Mouse (Mus musculus) thymus, postnatal 0 days (tissue): ENCODE data around the gene Folr2. TPM values are rescaled to one million over a fixed set of nuclear protein-coding genes. Genes with fewer than 3 reads are reported as not detected.

Source experiments
- DNase-seq: peaks from one replicate; pipeline ENCODE4 v3.0.0-alpha.2; 2015; ENCODE audit warnings: low spot score
- microRNA-seq: library from miRNA; unstranded; fragments of <30 nt; microRNA quantifications from one replicate; pipeline ENCODE4, GENCODE M21; 2016; ENCODE audit warnings: borderline number of aligned reads
- polyA plus RNA-seq: library from polyadenylated mRNA; unstranded; fragments of >200 nt; fragmentation: Nextera tagmentation; extraction: Ambion mirVana; gene quantifications from 2 replicates; pipeline ENCODE4 v1.2.1, GENCODE M21; 2015

The Folr2 gene
- polyA plus RNA-seq, 1 experiment from 2014 or later: 3.8 TPM

DNA sequence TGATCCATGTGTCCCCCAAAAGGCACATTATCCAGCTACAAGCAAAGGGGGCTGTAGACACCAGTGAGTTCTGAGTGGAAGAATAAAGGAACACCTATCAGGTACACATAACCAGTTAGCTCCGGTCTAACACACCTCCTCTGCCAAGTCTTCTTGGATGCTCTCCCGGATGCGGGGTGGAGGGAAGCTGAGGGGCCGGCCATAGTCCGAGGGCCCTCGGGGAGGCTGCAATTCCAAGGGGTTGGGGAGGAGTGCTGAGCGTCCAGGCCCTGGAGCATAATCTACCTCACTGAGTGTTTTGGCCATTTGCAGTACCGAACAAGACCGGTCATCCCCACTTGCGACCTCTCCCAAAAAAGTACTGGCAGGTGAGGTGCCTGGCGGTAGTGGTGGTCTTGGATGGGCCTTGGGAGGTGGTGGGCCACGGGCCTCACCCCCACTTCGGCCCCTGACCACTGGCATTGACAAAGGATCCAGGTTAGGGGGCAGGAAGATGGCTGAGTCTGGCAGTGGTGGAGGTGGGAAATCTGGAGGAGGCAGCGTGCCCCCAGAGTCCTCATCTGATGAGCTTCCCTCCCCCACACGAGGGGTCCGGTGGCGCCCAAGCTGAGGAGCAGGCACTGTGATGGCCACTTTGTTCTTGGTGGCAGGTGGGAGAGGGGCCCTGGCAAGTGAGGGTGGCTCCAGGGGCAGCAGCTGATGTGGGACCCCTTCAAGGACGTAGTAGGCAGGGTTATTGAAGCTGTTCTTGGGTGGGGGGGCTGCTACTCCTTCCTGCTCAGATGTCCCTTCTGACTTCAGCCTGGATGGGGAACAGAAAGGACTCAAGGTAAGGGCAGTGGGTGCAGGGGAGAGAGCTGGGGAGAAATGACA lies 33.0 kb downstream of the Folr2 start:
- no peak for DNase-seq

DNA sequence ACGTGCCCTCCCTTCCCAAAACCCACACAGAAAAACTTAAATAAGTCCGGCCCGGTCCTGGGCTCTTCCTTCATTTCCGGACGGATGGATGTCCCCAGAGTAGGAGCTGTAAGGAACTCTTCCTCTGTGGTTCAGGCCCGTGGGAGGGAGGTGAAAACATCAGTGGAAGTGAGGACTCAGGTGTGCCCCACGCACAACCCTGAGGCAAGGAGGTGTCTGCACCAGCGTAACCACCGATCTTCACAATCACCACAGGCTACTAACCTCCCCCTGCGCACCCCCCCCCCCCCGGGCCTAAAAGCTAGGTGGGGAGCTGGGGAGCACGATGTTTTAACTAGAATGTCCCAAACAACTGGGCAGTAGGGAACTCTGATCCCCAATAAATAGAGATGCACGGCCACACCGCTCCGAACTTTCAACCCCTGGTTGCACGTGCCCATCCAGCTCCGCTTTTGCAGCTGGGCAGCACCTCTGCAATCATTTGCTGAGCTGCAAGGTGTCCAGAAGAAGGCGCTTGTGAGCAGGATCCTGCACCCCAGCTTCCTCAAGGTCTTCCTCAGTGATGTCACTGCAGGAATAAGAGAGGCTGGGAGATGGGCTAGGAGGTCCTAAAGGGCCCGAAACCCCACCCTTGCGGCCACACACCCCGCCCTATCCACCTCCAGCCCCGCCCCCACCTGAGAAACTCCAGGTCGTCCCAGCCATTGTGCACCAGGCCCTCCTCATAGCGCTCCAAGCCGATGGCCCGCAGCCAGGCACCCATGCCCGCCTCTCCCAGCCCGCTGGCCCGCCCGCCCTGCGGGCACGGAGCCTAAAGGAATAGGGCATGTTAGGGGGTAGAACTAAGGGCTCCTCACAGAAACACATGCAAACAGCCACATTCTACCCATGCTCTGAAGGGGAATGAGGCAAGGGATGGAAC lies 33.9 kb downstream of the Folr2 start:
- no peak for DNase-seq

DNA sequence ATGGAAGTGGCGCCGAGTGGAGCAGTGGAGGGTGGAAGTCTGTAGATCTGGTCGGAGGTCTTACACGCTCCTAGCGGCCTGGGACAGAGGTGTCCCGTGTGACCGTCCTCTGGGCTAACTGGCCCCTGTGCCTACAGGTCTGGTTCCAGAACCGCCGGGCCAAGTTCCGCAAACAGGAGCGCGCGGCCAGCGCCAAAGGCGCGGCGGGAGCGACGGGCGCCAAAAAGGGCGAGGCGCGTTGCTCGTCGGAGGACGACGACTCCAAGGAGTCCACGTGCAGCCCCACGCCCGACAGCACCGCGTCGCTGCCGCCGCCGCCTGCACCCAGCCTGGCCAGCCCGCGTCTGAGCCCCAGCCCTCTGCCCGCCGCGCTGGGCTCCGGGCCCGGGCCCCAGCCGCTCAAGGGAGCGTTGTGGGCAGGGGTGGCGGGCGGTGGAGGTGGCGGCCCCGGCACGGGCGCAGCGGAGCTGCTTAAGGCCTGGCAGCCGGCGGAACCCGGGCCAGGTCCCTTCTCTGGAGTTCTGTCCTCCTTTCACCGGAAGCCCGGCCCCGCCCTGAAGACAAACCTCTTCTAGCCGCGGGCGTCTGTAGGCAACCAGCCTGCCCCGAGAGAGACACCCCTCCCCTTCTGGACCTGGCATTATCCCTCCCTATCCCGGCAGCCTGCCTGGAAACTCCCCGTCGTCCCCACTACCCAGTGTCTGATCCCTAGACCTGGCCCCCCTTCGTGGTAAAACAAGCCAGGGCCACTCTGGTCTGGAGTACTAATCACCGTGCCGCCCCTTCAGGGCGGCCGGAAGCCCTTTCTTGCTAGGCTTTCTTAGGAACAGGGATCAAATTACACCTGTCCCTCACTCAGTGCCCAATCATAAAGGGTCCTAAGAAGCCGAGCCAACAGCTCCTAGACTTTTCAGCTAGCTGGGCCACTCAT lies 35.2 kb downstream of the Folr2 start:
- peak; percentile 27 for DNase-seq

DNA sequence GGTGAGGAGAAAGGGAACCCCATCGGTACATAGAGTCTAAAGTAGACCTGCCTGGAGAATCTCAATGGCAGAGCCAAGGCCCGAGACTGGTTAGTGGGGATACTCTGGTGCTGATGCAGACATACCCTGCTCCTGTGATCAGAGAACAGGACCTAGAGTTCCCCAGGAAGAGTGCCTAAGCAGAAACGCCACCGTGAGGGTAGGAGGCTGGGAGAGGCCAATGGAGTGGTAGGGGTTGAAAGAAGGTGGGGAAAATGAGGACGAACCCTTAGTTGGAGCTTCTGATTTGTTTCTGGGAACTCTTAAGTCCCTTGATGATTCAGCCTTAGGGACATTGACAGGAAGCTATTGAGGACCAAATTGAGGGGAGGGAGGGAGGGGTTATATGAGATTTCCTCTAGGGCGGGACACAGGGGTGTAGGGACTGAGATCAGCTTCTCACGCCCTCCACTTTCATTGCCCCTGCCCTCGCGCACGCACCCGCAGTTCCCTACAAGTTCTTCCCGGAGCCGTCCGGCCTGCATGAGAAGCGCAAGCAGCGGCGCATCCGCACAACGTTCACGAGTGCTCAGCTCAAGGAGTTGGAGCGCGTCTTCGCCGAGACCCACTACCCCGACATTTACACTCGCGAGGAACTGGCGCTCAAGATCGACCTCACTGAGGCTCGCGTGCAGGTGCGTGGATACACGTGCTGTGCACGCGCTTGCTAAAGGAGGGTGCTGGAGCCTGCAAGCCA lies 36.5 kb downstream of the Folr2 start:
- DNase-seq: no peak

DNA sequence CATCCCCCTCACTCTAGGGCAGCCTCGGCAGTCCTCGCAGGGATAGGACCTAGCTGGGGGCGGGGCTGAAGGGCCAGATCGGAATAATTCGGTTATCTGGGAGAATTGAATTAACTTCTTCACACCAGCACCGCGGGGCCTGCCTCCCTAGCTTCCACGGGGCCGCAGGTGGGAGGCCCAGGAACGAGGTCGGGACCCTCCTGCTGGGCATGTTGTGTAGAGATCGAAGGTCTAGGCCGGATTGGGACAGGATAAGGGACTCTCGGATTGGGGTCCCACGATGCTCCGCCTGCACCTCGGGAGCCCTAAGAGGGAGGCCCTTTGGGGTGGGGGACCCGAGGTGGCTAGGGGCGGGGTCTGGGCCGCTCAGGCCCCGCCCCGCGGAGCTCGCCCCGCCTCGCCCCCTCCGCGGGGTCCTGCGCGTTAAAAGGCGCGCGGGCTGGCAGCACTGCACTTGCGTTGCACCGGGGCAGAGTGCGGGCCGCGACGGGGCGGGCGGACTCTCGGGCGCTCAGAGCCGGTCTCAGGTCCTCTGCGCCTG lies 39.1 kb downstream of the Folr2 start, which contains the start of gene Phox2a:
TSS of gene Phox2a (plus strand) at position 453 of the 541 bp plus-strand sequence.
- no peak for DNase-seq

Small RNA genes lying within 50 kb of the gene (microRNA-seq; reads per million reads assigned to microRNA genes)
- not detected for gene Gm22655

Other genes with a start within 250 kb of the Folr2 start
- 30.5 and 33.4 TPM in 2 replicates for gene Clpb, start 193.6 kb downstream of the Folr2 start, polyA plus RNA-seq
- gene Phox2a, start 38.9 kb downstream of the Folr2 start, polyA plus RNA-seq: not detected in 2 replicates
- 2.1 and 5.6 TPM in 2 replicates for gene Inppl1, start 19.0 kb downstream of the Folr2 start, polyA plus RNA-seq
- gene Anapc15, start 6.5 kb upstream of the Folr2 start, polyA plus RNA-seq: 100 and 102 TPM in 2 replicates
- gene Folr1, start 13.6 kb upstream of the Folr2 start, polyA plus RNA-seq: 0.18 and 0.54 TPM in 2 replicates
- gene Lamtor1, start 48.7 kb upstream of the Folr2 start, polyA plus RNA-seq: 147 and 148 TPM in 2 replicates
- 0.43 and 0.44 TPM in 2 replicates for gene Tomt, start 49.2 kb upstream of the Folr2 start, polyA plus RNA-seq
- gene Lrrc51, start 76.7 kb upstream of the Folr2 start, polyA plus RNA-seq: 5.3 and 7.1 TPM in 2 replicates
- 44.3 and 49.3 TPM in 2 replicates for gene Numa1, start 76.9 kb upstream of the Folr2 start, polyA plus RNA-seq
- gene Il18bp, start 161.5 kb upstream of the Folr2 start, polyA plus RNA-seq: 19.2 and 20.2 TPM in 2 replicates
- 18.6 and 19.2 TPM in 2 replicates for gene Rnf121, start 208.3 kb upstream of the Folr2 start, polyA plus RNA-seq
- gene Xndc1, start 208.3 kb upstream of the Folr2 start, polyA plus RNA-seq: 21.1 and 25.4 TPM in 2 replicates
- 0.74 and 0.96 TPM in 2 replicates for gene Xntrpc, start 208.5 kb upstream of the Folr2 start, polyA plus RNA-seq
- not detected in 2 replicates for gene Trpc2, start 225.9 kb upstream of the Folr2 start, polyA plus RNA-seq
- gene Art1, start 244.5 kb upstream of the Folr2 start, polyA plus RNA-seq: 23.4 and 24.1 TPM in 2 replicates